Mouse (Mus musculus) bone marrow, adult 2 months (tissue): ENCODE measurements at regions not wholly inside any gene's neighbourhood (a gene's known extent, or its start where the extent isn't known, plus 50 kb on each side); places are given as distances from the start of the nearest gene placed in this dataset.

Experiments used
- CTCF ChIP-seq: fragments of 200-500 bp; IDR thresholded peaks from 2 replicates; pipeline ENCODE4 v1.5.1; 2011; ENCODE audit warnings: low read length, control low read depth; ENCODE audit not compliant: control insufficient read depth, insufficient read depth
- POLR2A ChIP-seq: fragments of 200-500 bp; IDR thresholded peaks from 2 replicates; pipeline ENCODE4 v1.6.1; 2011; ENCODE audit warnings: low read depth, mild to moderate bottlenecking, control low read depth, low read length, borderline replicate concordance; ENCODE audit not compliant: control insufficient read depth

DNA sequence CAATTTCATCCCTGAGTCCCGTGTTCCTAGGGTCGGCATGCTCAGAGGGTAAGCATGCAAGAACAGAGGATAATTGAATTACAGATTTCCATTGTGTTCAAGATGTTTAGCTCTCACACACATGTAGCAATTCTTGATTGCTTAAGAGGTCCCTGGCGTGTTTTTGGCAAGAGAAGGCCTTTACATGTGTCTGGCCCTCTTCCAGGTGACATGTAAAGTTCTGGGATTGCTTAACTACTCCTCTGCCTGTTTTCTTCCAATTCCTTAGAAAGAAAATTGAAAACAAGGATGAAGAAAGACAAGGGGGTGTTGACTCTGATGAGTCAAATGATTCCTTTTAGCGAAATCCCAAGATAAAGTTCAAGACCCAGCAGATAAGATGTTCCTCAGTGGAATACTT, 285.1 kb downstream of the Lyplal1 start:
- no peak for TF ChIP-seq CTCF
- no peak for TF ChIP-seq POLR2A
